Mouse (Mus musculus) heart, postnatal 4 days (tissue): ENCODE measurements around the gene Fance. TPM values are rescaled to one million over a fixed set of nuclear protein-coding genes. Genes with fewer than 3 reads are reported as not detected.

Experiments
- DNase-seq: peaks from one replicate; pipeline ENCODE4 v3.0.0; 2021
- total RNA-seq, 2 experiments: library from RNA; stranded (reverse); gene quantifications; 2 replicates each; pipeline ENCODE4 v1.2.3; 2021

Gene Fance
- total RNA-seq = 10 to 100 TPM; 18.7 to 19.4 TPM

DNA sequence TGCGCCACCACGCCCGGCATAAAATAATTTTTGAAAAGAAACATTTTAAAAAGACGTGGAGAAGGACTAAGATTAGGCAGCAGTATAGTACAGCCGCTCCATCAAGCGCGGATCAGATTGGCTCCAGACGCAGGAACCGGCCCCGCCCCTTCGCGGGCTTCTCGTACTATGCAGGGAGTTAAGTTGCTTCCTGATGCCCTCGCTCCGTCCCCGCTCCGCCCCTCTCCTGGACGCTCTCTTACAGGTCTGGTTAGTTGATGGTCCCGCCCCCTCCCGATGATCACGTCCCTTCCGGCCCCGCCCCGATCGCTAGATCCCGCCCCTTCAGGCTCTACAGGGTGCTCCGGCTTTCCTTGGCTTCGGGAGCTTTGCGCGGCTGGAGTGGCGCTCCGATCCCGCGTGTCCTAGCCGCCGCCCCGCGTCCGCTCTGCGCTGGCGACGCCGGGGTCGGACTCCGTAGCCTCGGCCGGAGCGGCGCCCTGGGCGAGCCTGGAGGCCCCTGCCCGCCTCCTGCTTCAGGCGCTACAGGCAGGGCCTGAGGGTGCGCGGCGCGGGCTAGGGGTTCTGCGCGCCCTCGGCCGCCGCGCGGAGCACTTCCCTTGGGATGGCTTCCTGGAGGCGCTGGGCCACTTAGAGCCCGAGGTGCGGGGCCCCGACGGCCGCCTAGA, at the start of gene Fance:
Fance (plus strand) TSS at position 308 of the 668 bp plus-strand sequence.
- peak; percentile 96 for DNase-seq

DNA sequence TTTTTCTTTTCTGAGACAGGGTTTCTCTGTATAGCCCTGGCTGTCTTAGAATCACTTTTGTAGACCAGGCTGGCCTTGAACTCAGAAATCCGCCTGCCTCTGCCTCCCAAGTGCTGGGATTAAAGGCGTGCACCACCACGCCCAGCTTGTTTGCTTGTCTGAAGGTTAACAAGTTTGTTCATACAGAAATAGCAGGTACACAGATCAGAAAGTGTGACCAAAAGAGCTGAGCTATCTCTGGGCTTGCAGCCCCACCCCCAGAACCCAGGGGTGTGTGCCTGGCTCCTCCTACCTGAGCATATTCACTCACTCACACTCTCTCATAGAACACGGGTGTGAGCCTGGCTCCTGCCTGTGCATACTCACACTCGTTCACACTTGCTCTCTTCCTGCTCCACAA, 46.1 kb upstream of the Fance start:
- DNase-seq = no peak

DNA sequence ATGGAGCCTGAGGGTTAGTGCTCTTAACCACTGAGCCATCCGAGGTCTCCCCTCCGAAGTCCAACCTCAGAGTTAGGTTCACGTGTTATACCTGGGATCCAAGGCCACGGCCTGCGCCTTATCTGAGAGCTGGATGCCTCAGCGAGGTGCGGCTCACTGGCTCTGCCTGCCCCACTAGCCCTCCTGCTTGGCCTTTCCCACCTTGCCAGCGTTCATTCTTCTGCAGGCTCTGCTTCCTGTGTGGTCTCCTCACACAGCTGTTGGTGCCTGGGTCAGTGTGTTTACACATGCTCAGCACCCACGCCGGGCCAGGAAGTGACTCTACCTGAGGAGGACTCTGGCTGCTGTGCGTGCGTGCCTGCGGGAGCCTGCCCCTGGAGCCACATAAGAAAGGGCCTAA, 43.2 kb upstream of the Fance start:
- DNase-seq = no peak

DNA sequence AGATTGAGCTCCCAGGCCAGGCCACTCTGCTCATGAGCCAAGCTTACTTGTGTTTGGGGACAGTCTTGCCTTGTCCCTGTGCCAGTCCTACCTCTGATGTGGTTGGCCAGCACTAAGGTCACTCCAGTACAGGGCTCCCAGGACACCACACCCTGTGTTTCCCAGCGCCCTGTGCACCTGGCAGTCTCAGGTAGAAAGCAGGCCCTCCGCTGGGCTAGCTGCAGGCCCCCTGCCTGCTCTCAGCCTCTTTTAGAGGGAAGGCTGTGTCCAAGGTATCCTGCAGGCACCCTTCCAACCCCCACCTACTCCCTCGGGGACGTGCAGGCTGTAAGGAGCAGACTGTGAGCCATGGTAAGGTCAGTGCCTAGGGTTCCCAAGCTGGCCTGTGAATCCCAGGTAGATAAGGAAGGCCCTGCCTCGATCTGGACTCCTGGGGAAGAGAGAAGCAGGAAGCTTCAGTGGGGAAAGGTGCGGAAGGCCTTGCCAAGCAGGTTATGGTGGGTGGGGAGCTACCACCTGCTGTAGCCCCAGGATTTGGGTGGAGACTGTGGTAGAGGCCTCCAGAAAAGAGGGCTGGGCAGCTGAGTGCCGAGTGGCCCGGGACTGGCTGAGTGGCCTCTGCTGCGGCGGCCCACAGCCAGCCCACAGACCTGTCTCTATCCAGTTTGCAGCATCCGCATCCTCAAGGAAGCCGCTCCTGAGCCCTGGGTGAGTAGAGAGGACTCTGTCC, 41.6 kb upstream of the Fance start:
- DNase-seq = no peak

DNA sequence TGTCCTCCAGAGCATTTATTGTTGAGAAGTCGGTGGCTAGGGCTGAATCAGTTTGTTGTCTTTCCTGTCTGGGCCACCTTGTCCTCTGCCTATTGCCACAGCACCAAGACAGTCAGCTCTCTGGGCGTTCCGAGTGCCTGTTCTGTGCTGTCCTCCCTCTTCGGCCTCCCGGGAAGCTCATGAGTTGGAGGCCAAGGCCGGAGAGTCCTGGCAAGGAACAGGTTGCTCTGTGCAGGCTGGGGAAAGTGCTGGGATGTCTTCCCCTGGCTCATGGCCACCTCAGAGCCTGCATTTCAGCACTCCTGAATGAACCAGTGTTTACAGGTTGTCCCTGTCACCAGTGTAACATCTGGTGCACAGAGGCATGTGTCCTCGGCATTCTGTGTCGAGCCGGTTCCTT, 41.0 kb upstream of the Fance start:
- no peak for DNase-seq

DNA sequence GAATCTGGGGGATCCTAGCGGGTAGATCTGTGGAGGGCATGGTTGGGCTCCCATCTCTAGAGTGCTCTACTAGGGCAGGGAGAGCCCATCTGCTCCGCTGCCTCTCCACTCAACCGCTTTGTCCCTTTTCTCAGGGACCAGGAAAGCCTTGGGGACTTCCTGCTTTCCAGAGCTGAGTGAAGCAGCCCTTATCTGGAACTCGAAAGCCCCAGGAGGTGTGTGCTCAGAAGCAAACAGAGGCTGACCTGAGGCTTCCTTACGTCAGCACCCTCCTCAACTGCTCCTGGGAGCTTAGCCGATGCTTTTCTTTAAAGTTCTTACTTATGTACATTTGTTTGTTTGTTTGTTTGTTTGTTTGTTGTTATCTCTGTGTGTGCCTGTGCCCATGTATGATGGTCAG, 40.5 kb upstream of the Fance start:
- DNase-seq = no peak

DNA sequence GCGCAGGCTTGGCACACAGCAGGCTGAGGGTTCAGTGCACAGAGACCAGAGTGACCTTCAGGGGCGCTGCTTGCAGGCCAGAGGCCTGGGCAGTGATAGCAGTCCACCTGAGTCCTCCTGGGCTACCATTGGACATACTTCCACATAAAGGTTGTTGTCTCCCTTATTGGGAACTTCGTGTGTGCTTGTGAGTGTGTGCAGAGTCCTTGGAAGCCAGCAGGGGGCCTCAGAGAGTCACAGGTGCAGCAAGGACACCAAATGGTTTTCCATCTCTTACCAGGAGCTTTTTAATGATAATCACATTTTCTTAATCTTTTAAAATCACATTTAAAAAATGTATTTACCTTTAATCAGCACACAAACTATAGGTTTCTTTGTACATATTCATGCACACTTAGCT, 38.6 kb upstream of the Fance start:
- DNase-seq = no peak

DNA sequence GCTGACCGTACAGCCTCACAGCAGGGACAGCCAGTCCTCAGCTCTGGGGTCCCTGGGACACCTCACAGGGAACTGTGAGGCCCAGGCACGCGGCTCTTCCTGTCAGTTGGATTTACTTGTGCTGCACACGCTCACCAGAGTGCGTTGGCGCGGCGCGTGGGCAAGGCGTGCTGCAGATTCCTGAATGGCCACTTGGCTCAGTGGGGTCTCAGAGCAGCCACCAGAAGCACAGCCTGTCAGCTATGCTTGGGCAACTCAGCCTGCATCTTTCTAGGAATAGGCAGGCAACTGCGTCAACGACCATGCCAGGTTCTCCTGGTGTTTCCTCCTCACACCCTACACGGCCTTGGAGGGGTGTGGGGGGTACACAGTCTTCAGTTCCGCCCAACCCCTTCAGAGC, 36.1 kb upstream of the Fance start:
- DNase-seq = no peak

DNA sequence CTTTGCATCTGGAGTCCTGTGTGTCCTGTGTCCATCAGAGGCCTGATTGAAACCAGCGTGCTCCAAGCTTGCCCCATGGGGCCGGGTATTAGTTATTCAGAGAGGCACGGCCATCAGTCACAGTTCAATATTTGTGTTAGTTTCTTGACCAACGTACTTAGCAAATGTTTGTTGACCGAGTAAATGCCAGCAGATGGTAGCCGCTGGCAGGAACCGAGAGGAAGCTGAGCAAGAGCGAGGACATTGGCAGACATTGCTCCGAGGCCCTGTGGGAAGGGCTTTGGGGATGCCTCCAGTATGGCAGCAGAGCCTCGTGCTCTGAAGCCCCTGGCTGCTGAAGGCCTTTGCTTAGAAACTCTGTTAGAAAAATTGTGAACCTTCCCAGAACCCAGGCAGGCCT, 35.6 kb upstream of the Fance start:
- DNase-seq = no peak

DNA sequence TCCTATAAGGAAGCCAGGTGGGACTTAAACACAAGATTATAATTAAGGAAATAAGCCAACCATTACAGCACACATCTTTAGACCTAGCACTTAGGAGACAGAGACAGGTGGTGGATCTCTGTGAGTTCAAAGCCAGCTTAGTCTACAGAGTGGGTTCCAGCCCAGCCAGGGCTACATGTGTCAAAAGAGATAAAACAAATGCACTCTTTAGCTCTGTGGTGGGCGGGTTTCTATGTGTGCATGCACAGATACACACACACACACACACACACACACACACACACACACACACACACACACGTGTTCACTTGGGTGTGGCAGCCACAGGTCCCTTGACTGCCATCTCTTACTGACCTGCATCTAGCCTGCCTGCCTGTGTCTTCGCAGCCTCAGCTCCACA, 35.2 kb upstream of the Fance start:
- DNase-seq = no peak

DNA sequence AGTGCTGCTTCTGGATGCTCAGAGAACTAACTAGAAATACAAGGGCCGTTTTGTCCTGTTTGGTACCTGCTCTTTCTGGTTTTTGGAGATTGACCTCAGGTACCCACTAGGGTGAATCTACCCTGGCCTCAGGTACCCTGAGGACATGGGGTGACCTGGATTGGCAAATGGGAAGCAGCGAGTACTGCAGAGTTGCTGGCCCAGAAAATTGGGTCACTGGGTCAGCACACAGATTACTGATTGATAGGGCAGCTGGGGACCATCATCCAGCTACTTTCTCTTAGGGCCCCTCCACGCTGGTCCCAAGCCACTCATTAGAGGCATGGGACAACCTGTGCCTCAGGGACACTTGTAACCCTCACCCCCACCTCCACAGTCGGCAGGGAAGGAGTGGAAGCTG, 34.1 kb upstream of the Fance start:
- no peak for DNase-seq

DNA sequence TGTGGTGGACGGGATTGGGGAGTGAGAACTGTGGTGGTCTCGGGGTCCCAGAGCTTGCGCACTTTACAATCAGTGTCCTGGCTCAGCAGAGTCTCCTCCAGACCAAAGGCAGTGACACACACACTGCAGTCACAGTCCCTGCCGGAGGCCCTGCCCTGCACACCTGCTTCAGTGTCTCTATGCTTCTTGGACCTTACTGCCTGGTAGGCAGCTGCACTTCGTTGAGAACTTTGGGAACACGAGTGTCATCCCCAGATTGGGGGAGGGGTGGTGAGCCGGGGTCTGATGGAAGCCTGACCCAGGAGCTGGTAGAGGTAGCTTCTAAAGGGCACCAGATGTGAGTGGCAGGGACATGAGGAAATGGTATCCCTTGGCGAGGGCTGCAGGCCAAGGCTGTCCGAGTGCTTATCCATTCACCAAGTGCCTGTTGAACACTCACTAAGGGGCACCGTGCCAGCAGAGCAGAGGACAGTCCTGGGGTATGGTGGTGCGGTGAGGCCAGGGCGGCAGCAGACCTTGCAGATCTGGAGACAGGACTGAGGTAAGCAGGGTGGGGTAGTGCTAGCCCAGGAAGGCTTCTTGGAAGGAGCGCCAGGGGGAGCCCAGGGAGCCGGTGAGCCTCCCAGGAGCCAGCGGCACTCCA, 33.4 kb upstream of the Fance start:
- peak; percentile 83 for DNase-seq

DNA sequence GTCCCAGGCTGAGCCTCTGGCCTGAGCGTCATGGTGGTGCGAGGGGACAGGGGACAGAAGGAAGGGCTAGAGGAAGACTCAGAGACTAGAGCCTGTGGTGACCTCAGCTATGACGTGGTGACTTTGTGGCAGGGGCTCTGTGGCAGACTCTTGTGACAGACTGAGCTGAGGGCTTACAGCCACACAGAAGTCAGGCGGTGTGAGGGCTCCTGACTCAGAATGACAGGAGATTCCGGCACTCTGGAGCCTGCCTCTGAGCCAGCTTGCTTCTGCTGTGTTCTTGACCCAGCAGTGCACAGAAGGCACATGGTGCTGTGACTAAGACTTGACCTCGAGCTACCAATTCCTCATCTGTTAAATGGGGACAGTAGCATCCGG, 32.9 kb upstream of the Fance start:
- no peak for DNase-seq

DNA sequence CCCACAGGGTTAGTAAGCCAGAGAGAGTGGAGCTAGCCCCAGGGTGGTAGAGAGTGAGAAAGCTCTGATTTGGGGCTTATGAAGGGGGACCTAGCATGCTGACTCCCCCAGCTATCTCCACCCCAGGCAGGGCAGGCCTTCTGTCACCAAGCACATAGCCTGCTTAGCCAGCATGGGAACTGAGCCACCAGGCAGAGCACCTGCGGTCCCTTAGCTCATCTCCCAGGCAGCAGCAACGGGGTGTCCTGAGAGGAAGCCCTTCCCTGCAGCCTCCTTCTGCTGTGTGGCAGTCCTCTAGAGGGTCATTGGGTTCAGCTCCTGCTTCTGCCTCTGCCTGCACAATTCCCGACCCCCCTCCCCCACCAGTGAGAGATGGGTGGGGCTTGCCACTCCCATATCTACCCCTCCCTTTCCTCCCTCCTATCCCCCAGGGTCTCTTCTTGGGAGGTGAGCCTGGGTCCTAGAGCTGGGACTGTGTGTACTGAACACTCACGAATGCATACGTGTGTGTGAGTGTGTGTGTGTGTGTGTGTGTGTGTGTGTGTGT, 32.4 kb upstream of the Fance start:
- DNase-seq = no peak

DNA sequence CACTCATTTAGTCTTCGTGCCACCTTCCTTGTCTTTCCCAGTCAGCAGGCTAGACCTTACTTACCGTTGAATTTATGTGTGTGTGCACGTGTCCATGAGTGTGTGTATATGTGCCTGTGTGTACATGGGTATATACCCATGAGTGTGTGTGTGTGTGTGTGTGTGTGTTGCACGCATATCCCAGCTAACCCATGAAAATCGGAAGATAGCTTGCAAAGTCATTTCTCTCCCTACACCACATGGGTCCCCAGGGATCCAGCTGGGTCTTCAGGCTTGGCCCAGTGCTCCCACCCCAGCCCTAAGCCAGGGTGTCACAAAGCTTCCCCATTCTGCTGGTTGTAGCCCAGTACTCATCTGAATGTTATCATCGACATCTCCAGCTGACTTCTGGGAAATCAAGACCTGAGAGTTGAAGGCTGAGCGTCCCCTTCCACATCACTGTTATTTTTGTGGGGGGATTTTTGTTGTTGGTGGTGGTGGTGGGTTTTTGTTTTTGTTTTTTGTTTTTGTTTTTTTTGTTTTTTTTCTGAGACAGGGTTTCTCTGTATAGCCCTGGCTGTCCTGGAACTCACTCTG, 31.4 kb upstream of the Fance start:
- DNase-seq = no peak

DNA sequence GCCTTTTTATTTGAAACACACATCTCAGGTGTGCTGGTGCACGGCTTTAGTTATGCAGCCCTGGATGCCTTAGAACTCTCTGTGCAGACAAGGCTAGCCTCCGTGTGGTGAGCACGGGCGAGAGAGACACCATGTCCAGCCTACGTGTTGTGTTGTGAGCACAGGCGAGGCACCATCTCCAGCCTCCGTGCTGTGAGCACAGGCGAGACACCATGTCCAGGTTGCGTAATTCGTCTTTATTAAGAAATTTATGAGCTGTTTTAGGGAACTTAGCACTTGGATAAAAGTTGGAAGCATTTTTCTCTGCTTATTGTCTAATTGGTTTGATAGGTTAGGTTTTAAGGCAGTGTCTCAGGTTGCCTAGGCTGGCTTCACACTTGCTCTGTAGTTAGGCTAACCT, 30.1 kb upstream of the Fance start:
- no peak for DNase-seq

DNA sequence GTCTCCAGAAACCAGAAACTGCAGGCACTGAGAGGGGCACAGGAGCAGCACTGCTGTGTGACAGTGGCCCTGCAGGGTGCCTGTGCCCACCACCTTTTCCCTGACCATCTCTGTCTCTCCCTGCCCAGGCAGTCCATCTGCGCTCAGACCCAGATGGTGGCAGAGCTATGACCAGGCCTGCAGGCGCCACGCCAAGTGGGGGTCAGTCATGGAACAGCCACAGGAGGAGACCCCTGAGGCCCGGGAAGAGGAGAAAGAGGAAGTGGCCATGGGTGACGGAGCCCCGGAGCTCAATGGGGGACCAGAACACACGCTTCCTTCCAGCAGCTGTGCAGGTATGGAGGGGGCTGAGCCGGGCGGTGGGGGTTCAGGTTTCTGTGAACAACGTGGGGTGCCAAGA, 27.2 kb upstream of the Fance start:
- DNase-seq = no peak

DNA sequence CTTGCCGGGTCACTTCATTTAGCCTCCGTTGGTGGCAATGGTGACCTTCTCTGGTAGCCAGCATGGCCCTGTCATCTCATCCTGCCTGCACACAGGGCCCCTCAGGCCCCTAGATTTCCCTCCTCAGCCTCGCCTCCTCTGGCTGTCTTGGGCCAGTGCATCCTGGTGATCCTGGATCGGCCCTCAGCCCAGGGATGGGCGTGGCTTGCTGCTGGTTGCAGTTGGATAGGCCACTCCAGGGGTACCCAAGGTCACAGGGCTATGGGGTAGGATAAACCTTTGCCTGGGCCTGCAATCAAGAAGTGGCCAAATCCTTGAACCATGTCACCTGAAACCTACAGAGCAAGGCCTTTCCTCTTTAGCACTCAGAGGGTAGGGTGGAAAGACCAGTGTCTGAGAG, 26.4 kb upstream of the Fance start:
- DNase-seq = no peak

DNA sequence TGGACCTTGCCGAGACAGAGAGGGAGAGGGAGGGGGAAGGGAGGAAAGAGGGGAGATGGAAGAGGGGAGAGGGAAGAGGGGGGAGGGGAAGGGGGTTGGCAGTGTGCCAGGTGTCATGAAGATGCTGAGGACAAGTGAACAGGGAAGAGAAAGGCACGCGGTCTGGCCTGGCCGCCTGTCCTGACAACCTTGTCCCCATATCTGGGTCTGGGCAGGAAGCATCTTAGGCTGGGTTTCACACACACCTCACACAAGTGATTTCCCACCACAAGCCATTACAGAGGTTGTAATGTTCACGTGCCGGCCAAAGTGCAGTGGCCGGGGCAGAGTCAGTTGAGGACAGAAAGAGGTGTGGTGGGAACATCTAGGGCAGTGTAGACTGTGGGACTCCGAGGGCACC, 25.7 kb upstream of the Fance start:
- DNase-seq = no peak

DNA sequence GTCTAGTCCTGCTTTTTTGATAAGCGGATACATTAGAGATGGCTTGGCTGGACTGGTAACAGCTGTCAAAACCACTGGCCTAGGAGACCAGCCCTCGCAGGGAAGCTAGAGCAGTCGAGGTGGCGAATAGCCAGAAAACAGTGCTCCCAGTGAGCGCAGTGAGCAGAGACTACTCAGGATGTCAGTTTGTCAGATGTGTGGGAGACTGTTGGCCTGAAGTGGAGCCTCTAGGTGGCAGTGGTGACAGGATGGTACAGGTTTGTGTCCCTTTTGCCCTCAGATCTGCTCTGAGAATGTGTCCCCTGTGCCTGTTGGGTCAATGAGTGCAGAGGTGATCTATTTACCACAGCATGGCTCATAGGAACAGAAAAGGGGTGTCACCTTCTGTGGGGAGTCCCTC, 25.3 kb upstream of the Fance start:
- DNase-seq = peak; percentile 37

DNA sequence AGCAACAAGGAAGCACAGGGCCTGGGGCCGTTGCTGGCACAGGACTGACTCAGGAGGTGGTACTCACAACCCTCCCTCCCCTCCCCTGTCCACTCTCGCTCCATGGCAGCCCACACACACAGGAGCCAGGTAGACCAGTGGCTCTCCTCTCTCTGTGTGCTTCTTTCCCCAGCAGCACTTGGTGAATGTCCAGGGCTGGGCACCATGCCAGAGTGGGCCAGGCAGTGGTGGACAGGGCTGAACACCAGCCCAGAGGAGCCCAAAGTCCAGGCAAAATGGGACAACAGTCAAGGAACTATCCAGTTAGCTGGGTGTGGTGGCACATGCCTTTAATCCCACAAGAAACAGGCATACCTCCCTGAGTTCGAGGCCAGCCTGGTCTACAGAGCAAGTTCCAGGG, 23.1 kb upstream of the Fance start:
- peak; percentile 84 for DNase-seq

DNA sequence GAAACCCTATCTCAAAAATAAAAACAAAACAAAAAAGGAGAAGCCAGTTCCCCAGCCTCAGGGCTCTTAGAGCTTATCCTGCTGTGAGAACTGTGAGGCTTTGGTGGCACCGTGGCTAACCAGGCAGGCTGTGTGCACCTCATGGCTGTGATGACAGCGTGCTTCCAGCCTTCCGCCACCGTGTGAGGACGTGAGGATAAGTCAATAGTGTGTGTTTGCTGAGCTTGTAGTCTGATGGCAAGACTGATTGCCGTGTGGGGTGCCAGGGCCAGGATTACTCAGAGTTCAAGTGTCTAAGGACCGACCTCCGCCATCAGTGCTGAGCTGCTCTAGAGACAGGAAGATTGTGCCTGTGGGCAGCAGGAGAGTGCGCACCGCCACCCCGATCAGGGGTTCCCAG, 22.6 kb upstream of the Fance start:
- DNase-seq = no peak

DNA sequence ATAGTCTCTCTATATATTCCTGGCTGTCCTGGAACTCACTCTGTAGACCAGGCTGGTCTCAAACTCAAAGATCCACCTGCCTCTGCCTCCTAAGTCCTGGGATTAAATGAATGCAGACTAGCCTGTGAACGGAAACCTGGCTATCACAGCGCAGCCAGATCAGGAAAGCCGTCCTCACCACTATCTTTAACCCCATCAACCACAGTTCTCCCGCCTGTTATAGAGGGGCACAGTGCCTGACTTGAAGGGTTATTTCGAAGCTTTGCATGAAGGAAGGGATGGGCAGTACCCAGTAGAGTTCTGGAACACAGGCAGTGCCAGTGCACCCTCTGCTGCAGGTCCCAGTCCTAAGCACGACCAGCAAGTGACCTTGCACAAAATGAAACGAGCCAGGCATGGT, 22.0 kb upstream of the Fance start:
- DNase-seq = no peak

DNA sequence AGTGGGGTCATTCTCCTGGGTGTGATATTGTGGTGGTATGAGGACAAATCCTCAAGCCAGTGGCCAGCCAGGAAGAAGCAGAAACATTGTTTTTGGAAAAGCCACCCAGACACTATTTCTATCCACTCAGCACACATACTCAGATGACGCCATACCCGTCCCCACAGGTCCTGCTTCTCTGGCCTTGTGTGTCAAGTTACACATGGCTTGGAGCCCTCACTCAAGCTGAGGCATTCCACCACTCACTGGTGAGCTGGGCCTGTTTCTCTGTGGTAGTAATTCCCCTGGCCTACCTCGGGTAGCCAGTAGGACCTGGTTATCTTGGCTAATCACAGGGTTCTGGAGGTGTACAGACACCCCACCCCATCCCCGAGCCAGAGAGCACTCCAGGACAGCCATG, 19.6 kb upstream of the Fance start:
- no peak for DNase-seq
